Mouse (Mus musculus) ovary, postnatal 36 days (tissue): ENCODE measurements around the gene Gm973.

Experiments
- DNase-seq: peaks from one replicate; pipeline ENCODE4 v3.0.0; 2022; ENCODE audit warnings: low spot score, mixed read lengths

The Gm973 gene

GRCm38 (mm10) chr1:59584656-59585410 lies 68.8 kb downstream of the Gm973 start:
- peak; percentile 76 for DNase-seq

DNA sequence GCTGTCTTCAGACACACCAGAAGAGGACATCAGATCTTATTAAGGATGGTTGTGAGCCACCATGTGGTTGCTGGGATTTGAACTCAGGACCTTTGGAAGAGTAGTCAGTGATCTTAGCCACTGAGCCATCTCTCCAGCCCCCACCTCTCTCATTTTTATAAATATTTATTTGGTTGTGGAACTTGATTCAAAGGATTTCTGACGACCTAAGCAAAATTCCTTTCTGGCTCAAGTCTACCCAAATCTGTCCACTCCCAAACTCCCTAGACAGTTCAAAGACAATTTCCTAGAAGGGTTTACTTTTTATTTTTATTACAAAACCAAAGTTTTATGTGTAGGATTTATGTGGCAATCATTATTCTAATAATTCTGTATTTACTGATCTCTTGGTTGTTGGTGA lies 73.2 kb downstream of the Gm973 start:
- DNase-seq, result no peak

DNA sequence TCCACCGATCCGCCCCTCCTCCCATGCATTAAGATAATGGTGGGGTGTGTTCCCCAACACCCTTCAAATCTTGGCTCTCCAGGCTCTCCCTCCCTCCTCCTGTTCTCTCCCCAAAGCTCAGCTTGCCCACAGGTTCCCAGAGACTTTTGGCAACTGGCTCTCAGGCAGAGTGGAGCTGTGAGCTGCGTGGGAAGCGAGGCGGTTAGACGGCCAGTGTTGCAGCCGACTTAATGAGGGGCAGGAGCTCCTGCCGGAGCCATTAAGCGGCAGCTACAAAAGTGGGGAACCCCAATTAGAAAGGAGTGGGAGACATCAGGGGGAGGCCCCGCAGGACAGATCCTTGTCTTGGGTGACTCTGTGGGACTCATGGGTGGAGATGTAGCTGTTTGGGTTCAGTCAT lies 76.3 kb downstream of the Gm973 start:
- peak; percentile 13 for DNase-seq

GRCm38 (mm10) chr1:59592876-59593275 lies 76.8 kb downstream of the Gm973 start:
- no peak for DNase-seq

DNA sequence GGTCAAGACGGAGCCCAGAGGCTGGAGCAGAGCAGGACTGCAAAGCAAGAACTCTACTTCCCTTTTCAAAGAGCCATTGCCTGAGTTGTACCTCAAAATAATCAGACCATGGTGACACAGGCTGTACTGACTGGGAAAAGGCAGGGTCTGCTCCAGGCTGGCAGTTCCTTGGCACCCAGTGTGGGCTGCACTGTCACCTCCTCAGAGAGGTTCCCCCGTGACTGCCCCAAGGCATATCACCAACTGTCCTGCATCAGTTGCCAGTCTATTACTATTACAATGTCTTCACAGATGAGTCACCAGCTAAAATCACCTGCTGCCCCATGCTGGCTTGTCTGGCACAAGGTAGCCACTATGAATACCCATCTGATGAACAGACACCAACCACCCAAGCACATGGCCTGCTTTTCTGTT lies 77.6 kb downstream of the Gm973 start:
- DNase-seq, result no peak

GRCm38 (mm10) chr1:59594586-59595266 lies 78.7 kb downstream of the Gm973 start:
- DNase-seq, result no peak

- no peak for DNase-seq
Measured at GRCm38 (mm10) chr1:59595609-59596008, 79.5 kb downstream of the Gm973 start.

GRCm38 (mm10) chr1:59602531-59603416 lies 86.7 kb downstream of the Gm973 start:
- DNase-seq, result no peak

- DNase-seq, result no peak
Measured at GRCm38 (mm10) chr1:59603417-59603712, 87.3 kb downstream of the Gm973 start.

DNA sequence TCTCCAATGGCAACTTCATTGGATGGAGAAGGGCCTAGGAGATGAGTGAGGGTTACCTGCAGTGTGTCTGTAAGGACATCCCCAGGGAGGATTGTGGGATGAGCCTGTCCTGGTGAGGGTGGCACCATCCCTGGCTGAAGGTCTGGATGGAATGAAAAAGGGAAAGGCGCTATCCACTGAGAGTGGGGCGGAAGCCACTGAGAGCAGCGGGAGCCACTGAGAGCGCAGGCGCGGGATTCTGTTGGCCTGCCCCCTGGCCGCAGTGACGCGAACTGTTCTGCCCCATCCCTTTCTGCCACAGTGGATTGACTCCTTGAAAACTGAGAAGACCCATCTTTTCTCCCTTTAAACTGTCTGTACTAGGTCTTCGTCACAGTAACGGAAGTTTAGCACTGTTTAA lies 87.8 kb downstream of the Gm973 start:
- DNase-seq, result peak; percentile 19

- no peak for DNase-seq
Measured at GRCm38 (mm10) chr1:59606479-59606878, 90.4 kb downstream of the Gm973 start.

DNA sequence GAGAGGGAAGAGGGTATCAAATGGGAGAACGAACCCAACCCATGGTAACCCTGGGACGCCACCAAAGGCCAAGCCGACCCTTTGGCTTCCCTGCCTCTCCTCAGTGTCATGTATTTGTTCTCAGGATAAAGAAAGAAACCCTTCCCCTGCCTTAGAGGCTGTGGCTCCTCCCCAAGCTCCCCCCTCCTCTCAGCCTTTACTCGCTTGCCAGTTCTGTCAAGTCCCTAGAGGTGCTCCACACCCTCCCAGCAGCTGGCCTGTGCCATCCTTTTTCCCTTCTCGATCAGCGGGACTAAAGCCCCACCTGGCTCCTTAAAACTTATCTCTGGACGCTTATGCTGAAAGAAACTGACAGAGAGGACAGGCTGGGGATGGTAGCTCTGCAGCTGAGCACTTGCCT lies 91.0 kb downstream of the Gm973 start:
- DNase-seq, result no peak

- no peak for DNase-seq
Measured at GRCm38 (mm10) chr1:59608125-59608762, 92.2 kb downstream of the Gm973 start.

GRCm38 (mm10) chr1:59608920-59609319 lies 92.9 kb downstream of the Gm973 start:
- DNase-seq, result no peak

DNA sequence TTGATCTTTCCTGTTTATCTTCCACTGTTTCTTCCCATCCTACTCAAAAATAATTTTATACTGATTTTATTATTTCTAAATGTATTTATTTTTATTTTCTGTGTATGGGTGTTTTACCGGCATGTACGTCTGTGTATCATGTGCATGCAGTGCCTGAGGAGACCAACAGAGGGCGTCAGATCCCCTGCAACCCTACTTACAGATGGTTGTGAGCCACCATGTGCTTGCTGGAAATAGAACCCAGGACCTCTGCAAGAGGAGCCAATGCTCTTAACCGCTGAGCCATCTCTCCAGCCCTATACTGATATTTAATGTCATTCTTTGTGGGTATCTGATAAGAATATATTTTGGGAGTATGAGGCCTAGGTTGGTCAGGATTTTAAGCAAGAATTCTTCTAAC lies 93.4 kb downstream of the Gm973 start:
- no peak for DNase-seq

DNA sequence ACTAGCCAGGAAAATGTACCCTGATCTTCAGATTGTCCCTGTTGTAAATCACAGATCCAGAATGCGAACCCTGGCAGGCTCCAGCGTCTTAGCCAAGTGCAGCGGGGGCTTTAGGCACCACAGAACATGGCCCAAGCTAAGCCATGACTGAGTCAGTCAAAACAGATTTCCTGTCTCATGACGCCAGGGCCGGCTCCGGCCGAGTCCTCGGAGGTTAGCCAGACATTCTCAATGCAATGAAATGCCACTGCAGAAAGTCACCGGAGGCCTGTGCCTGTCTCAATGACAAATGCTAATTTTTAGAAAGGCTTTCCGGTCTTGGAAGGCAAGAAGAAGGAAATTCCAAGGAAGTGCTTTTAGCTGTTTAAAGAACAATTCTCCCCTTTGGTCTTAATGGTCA lies 93.8 kb downstream of the Gm973 start:
- DNase-seq, result no peak

- no peak for DNase-seq
Measured at GRCm38 (mm10) chr1:59610929-59611328, 94.9 kb downstream of the Gm973 start.

- DNase-seq, result peak; percentile 59
Measured at GRCm38 (mm10) chr1:59613795-59614194, 97.7 kb downstream of the Gm973 start.

DNA sequence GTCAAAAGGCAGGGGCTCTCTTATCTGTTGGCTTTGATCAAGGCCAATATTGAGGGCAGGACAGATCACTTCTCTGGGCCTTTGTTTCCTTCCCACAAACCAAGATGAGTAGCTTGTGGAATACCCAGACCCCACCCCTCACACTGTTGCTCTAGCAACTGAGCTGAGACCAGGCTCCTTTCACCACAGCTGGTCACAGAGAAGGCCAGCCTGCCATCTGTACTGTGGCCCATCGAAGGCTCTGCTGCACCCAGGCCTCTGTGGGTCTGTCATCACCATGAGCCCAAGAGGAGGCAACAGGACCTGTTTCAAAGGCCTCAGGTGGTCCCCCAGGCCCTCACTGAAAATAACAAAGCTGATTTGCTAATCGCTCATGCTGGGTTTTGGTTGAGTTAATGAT lies 99.0 kb downstream of the Gm973 start:
- no peak for DNase-seq

DNA sequence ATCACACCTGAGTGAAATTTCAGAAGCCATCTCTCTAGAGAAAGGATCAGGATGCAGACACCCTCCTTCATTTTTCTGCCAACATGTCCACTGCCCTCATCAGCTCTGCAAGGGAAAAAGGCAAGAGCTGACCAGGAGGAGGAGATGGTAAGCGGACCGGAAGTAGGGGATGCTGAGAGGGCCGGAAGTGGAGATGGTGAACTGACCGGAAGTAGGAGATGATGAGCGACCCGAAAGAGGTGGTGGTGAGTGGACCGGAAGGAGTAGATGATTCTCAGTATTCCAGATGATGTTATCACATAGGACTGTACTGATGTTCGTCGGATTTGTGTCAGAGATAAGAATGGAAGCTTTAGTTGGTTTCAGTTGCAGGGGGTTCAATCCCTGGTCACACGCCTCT lies 103.1 kb downstream of the Gm973 start:
- no peak for DNase-seq

DNA sequence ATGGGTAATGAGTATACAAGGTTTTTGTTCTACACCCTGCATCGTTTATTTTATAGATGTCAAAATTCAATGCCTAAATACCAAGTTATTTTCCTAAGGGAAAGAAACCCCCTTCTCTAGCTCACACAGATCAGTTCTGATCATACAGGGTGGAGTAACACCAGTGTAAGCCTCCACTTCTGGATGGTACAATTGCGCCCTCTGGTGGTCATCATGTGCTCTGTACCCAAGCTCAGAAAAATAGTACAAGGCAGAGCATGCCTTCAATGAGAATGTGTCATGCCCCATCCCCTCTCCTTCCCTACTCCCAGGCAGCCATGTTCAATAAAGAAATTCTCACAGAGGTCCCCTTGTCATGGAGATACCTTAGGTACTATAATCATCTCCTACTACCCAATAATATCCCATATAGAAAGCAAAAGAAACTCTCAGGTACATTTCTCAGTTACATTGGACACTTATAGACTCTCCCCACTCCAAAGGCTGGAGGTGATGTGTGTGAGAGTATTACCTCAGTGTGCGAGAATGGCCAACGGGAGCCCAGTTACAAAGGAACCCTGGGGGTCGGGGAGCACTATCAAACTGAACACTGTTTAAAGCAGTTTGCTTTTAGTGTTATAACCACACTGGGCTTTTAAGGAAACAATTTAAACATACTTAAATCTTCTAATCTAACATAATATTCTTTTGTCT lies 107.4 kb downstream of the Gm973 start:
- peak; percentile 43 for DNase-seq

- DNase-seq, result no peak
Measured at GRCm38 (mm10) chr1:59625410-59625809, 109.3 kb downstream of the Gm973 start.
